Mouse (Mus musculus): ENCODE measurements around the gene Pde12. TPM values are rescaled to one million over a fixed set of nuclear protein-coding genes. Genes with fewer than 3 reads are reported as not detected.

The Pde12 gene
- polyA plus RNA-seq, 1 experiment from 2014 or later, result 7.5 TPM

- WGBS, result 34% methylated on average over 2 of the region's 2 CpGs
- Histone ChIP-seq H3K4me1 (peaks cover 51% of the 10 kb centered on the region), H3K27ac (replicated peaks) (peak overlapping the region; percentile 99; the same call in 1 of the 2 replicates), H3K9me3 (no peaks in the 10 kb centered on the region), H3K4me3 (peak overlapping the region; percentile 91), H3K4me2 (peak overlapping the region; percentile 84), H3K9ac (peak overlapping the region; percentile 99), H3K36me3 (no peaks in the 10 kb centered on the region; the same call in 1 of the 2 replicates), H3K27me3 (replicated peaks) (no peaks in the 10 kb centered on the region)
- no peak for ATAC-seq (ENCODE audit: extremely low read depth, insufficient number of reproducible peaks, low FRiP score, low TSS enrichment)
Observed at GRCm38 (mm10) chr14:26639961-26640360, 29.7 kb downstream of the Pde12 start.

- Histone ChIP-seq H3K4me2 (peak overlapping the region; percentile 84), H3K27ac (replicated peaks) (peak overlapping the region; percentile 99), H3K4me1 (peaks cover 48% of the 10 kb centered on the region), H3K27me3 (replicated peaks) (no peaks in the 10 kb centered on the region), H3K9ac (peak overlapping the region; percentile 99), H3K9me3 (no peaks in the 10 kb centered on the region), H3K36me3 (no peaks in the 10 kb centered on the region; the same call in 1 of the 2 replicates), H3K4me3 (peak overlapping the region; percentile 91)
- WGBS, result 4% methylated on average over 11 of the region's 11 CpGs
- ATAC-seq (ENCODE audit: extremely low read depth, insufficient number of reproducible peaks, low FRiP score, low TSS enrichment), result no peak
Observed at GRCm38 (mm10) chr14:26639251-26639650, 30.4 kb downstream of the Pde12 start.

DNA sequence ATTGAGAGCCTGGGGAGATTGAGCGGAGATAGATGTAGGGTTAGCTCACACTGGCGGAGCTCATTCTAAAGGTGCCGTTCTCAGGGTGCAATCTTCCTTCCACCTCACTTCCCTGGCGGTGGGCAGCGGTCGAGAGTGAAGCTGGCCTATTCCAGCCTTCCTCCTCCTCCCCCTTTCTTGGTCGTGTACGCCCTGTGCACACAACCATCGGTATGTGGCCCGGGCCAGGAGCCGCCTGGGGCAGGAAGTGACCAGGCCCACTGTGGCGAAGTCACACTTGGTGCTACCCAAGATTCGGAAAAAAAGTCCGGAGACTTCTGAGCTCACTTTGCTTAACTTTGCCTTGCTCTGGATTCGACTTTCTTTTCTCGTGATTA, 31.0 kb downstream of the Pde12 start:
- Histone ChIP-seq H3K4me1 (peaks cover 45% of the 10 kb centered on the region), H3K9ac (peak overlapping the region; percentile 99), H3K27me3 (replicated peaks) (no peaks in the 10 kb centered on the region), H3K27ac (replicated peaks) (peak overlapping the region; percentile 99), H3K4me3 (peak overlapping the region; percentile 91), H3K36me3 (no peaks in the 10 kb centered on the region; the same call in 1 of the 2 replicates), H3K9me3 (no peaks in the 10 kb centered on the region), H3K4me2 (peak overlapping the region; percentile 84)
- peak; percentile 42; the same call in 1 of the 2 replicates for ATAC-seq (ENCODE audit: extremely low read depth, insufficient number of reproducible peaks, low FRiP score, low TSS enrichment)
- WGBS, result under 1% methylated on average over 16 of the region's 16 CpGs

GRCm38 (mm10) chr14:26637851-26638707, 31.6 kb downstream of the Pde12 start, which contains the start of gene Arf4:
Arf4 (plus strand) TSS chr14:26638074.
- WGBS, result under 1% methylated on average over 83 of the region's 83 CpGs
- Histone ChIP-seq H3K9me3 (no peaks in the 10 kb centered on the region), H3K36me3 (peaks cover under 1% of the 10 kb centered on the region), H3K4me3 (peak within 1 kb of the TSS; percentile 91), H3K4me2 (peak within 1 kb of the TSS; percentile 84), H3K27ac (replicated peaks) (peak within 1 kb of the TSS; percentile 99), H3K27me3 (replicated peaks) (no peaks in the 10 kb centered on the region), H3K9ac (peak within 1 kb of the TSS; percentile 99), H3K4me1 (peaks cover 39% of the 10 kb centered on the region)
- peak; percentile 97 for ATAC-seq (ENCODE audit: extremely low read depth, insufficient number of reproducible peaks, low FRiP score, low TSS enrichment)

- no peaks in the 10 kb centered on the region for H3K9me3 ChIP-seq
- 17% methylated on average over 17 of the region's 17 CpGs for WGBS
- peak overlapping the region; percentile 94 for H3K27ac ChIP-seq (replicated peaks)
- ATAC-seq (ENCODE audit: extremely low read depth, insufficient number of reproducible peaks, low FRiP score, low TSS enrichment), result no peak
- no peaks in the 10 kb centered on the region for H3K27me3 ChIP-seq (replicated peaks)
- peak overlapping the region; percentile 91 for H3K4me3 ChIP-seq
- H3K9ac ChIP-seq, result peak overlapping the region; percentile 79
- peak overlapping the region; percentile 67 for H3K4me2 ChIP-seq
- H3K36me3 ChIP-seq, result peaks cover 9% of the 10 kb centered on the region
- peaks cover 32% of the 10 kb centered on the region for H3K4me1 ChIP-seq
Observed at GRCm38 (mm10) chr14:26637025-26637850, 32.4 kb downstream of the Pde12 start.

DNA sequence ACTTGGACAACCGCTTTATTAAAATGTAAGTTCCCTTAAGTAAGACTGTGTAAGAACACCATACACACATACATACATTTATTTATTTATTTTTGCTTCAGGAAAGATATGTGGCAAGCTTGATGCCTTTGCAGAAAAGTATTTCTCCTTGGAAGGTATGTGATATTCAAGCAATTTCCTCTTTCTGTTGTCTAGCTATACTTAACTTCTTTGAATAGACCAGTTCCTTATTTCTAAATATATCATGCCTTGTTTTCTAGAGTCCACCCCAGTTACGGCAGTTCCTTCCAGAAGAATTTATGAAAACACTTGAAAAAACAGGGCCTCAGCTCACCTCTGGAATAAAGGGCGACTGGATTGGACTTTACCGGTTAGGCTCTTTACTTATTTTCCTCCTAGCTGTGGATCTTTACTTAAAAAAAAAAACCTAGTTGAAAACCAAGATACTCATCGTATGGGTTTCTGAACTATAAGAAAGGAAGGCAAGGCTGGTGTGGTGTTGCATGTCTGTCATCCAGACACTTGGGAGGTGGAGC, 43.0 kb downstream of the Pde12 start:
- Histone ChIP-seq H3K4me3 (no peak overlapping the region), H3K4me2 (no peak overlapping the region), H3K9ac (no peak overlapping the region), H3K27me3 (replicated peaks) (no peaks in the 10 kb centered on the region), H3K27ac (replicated peaks) (no peak overlapping the region), H3K36me3 (peaks cover 91% of the 10 kb centered on the region), H3K4me1 (no peaks in the 10 kb centered on the region), H3K9me3 (no peaks in the 10 kb centered on the region)
- 84% methylated on average over 5 of the region's 5 CpGs for WGBS
- no peak for ATAC-seq (ENCODE audit: extremely low read depth, insufficient number of reproducible peaks, low FRiP score, low TSS enrichment)

DNA sequence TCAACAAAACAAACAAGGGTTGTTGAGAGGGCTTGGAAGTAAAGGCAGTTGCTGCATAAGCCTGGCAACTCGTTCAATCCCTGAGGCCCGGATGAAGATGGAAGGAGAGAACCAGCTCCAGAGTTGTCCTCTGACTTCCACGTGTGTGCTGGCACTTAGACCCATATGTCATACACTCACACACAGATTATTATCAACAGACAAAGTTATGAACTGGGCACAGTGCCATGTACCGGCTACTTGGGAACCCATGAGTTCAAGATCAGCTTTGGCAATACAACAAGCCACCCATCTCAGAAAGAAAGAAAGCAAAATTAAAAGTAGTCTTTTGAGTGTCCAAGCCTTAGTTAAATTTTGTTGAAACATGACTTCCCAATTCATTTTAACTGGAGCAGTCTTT, 44.4 kb downstream of the Pde12 start:
- H3K4me3 ChIP-seq, result no peak overlapping the region
- H3K9ac ChIP-seq, result no peak overlapping the region
- no peak overlapping the region for H3K4me2 ChIP-seq
- WGBS, result 73% methylated on average over 4 of the region's 4 CpGs
- no peaks in the 10 kb centered on the region for H3K27me3 ChIP-seq (replicated peaks)
- no peak overlapping the region for H3K27ac ChIP-seq (replicated peaks)
- no peak for ATAC-seq (ENCODE audit: extremely low read depth, insufficient number of reproducible peaks, low FRiP score, low TSS enrichment)
- peaks cover 96% of the 10 kb centered on the region for H3K36me3 ChIP-seq
- no peaks in the 10 kb centered on the region for H3K4me1 ChIP-seq
- no peaks in the 10 kb centered on the region for H3K9me3 ChIP-seq

DNA sequence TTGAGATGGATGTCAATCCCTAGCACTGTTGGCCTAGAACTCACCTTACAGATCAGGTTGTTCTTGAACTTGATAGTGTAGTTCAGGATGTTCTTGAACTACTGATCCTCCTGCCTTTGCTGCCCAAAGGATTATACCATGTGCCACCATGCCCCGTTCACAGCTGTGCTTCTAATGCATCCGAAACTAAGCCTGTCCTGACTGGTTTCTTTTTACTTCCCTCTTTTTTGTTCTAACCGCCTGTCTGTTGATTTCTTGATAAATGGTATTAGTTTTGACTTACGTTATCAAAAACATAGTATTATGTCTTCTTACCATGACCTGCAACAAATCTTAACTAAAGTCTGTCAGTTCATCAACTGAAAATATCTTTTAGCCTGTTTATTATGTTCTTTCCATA, 59.0 kb downstream of the Pde12 start:
- H3K27ac ChIP-seq (replicated peaks), result no peak overlapping the region
- no peaks in the 10 kb centered on the region for H3K9me3 ChIP-seq
- H3K4me1 ChIP-seq, result no peaks in the 10 kb centered on the region
- 88% methylated on average over 4 of the region's 4 CpGs for WGBS
- H3K27me3 ChIP-seq (replicated peaks), result no peaks in the 10 kb centered on the region
- ATAC-seq (ENCODE audit: extremely low read depth, insufficient number of reproducible peaks, low FRiP score, low TSS enrichment), result no peak
- peaks cover 91% of the 10 kb centered on the region for H3K36me3 ChIP-seq
- H3K4me3 ChIP-seq, result no peak overlapping the region
- H3K9ac ChIP-seq, result no peak overlapping the region
- H3K4me2 ChIP-seq, result no peak overlapping the region

Small RNA genes within 50 kb of the gene (microRNA-seq; reads per million reads assigned to microRNA genes)
- gene Mir7672, result 2.4 reads per million, percentile 6 among the genes with 10 or more reads in this experiment

Other genes with a start within 250 kb of the Pde12 start
- 98.1 and 101 TPM in 2 replicates for gene Slmap, start 135.0 kb downstream of the Pde12 start, polyA plus RNA-seq (2015; fragmentation: Nextera tagmentation; extraction: Ambion mirVana)
- gene Dennd6a, start 96.0 kb downstream of the Pde12 start, polyA plus RNA-seq (2015; fragmentation: Nextera tagmentation; extraction: Ambion mirVana), result 18.4 and 24.1 TPM in 2 replicates
- 440 and 447 TPM in 2 replicates for gene Arf4, start 31.8 kb downstream of the Pde12 start, polyA plus RNA-seq (2015; fragmentation: Nextera tagmentation; extraction: Ambion mirVana)
- gene Dnah12, start 23.4 kb upstream of the Pde12 start, polyA plus RNA-seq (2015; fragmentation: Nextera tagmentation; extraction: Ambion mirVana), result 0.01 TPM in 2 replicates
- gene Asb14, start 224.7 kb upstream of the Pde12 start, polyA plus RNA-seq (2015; fragmentation: Nextera tagmentation; extraction: Ambion mirVana), result 0.63 and 0.84 TPM in 2 replicates